Mouse (Mus musculus) intestine, embryonic 15.5 days (tissue): ENCODE results near the gene Cebpe. TPM values are rescaled to one million over a fixed set of nuclear protein-coding genes. Genes with fewer than 3 reads are reported as not detected.

Experiments
- polyA plus RNA-seq: library from polyadenylated mRNA; unstranded; fragments of >200 nt; fragmentation: Nextera tagmentation; extraction: Ambion mirVana; gene quantifications from 2 replicates; pipeline ENCODE4 v1.2.1, GENCODE M21; 2015

The Cebpe gene
- polyA plus RNA-seq, 1 experiment from 2014 or later, result 0.19 TPM

Other genes with a start within 250 kb of the Cebpe start
- 57.2 and 60.6 TPM in 2 replicates for gene Lrp10, start 248.0 kb downstream of the Cebpe start, polyA plus RNA-seq
- 1.6 and 1.9 TPM in 2 replicates for gene Rem2, start 236.1 kb downstream of the Cebpe start, polyA plus RNA-seq
- gene Prmt5, start 194.6 kb downstream of the Cebpe start, polyA plus RNA-seq, result 78.0 and 80.0 TPM in 2 replicates
- 53.9 and 57.2 TPM in 2 replicates for gene Haus4, start 157.6 kb downstream of the Cebpe start, polyA plus RNA-seq
- gene Ajuba, start 134.6 kb downstream of the Cebpe start, polyA plus RNA-seq, result 18.2 and 19.0 TPM in 2 replicates
- gene 4931414P19Rik, start 106.2 kb downstream of the Cebpe start, polyA plus RNA-seq, result 6.0 and 8.2 TPM in 2 replicates
- 360 and 408 TPM in 2 replicates for gene Psmb5, start 94.2 kb downstream of the Cebpe start, polyA plus RNA-seq
- not detected in 2 replicates for gene Psmb11, start 90.7 kb downstream of the Cebpe start, polyA plus RNA-seq
- gene Gm17606, start 71.2 kb downstream of the Cebpe start, polyA plus RNA-seq, result not detected in 2 replicates
- gene Cdh24, start 70.8 kb downstream of the Cebpe start, polyA plus RNA-seq, result 2.8 and 3.0 TPM in 2 replicates
- 83.7 and 84.8 TPM in 2 replicates for gene 1700123O20Rik, start 26.0 kb downstream of the Cebpe start, polyA plus RNA-seq
- gene Acin1, start 25.2 kb downstream of the Cebpe start, polyA plus RNA-seq, result 105 and 107 TPM in 2 replicates
- 0.11 and 0.15 TPM in 2 replicates for gene Gm29776, start 13.3 kb downstream of the Cebpe start, polyA plus RNA-seq
- 30.9 and 33.0 TPM in 2 replicates for gene Slc7a8, start 69.8 kb upstream of the Cebpe start, polyA plus RNA-seq
- gene Rnf212b, start 102.0 kb upstream of the Cebpe start, polyA plus RNA-seq, result not detected in 2 replicates
- 6.2 and 6.9 TPM in 2 replicates for gene Homez, start 158.8 kb upstream of the Cebpe start, polyA plus RNA-seq
- gene Ppp1r3e, start 165.4 kb upstream of the Cebpe start, polyA plus RNA-seq, result 2.3 TPM in 2 replicates
- 3.6 and 4.7 TPM in 2 replicates for gene Bcl2l2, start 171.2 kb upstream of the Cebpe start, polyA plus RNA-seq
- gene Gm20521, start 171.3 kb upstream of the Cebpe start, polyA plus RNA-seq, result 0.34 and 0.35 TPM in 2 replicates
- 108 and 119 TPM in 2 replicates for gene Pabpn1, start 180.3 kb upstream of the Cebpe start, polyA plus RNA-seq
- 30.2 and 33.2 TPM in 2 replicates for gene Slc22a17, start 201.0 kb upstream of the Cebpe start, polyA plus RNA-seq
- gene Efs, start 214.0 kb upstream of the Cebpe start, polyA plus RNA-seq, result 20.0 and 20.7 TPM in 2 replicates
- gene Il25, start 220.5 kb upstream of the Cebpe start, polyA plus RNA-seq, result not detected in 2 replicates
- gene Cmtm5, start 224.1 kb upstream of the Cebpe start, polyA plus RNA-seq, result 2.2 and 2.3 TPM in 2 replicates